Mouse (Mus musculus): Measurements from ENCODE around the gene Tbx6.
A peak's percentile ranks its signal among the peaks of the same experiment; 100 is the strongest.

Gene Tbx6

GRCm38 (mm10) chr7:126794271-126794605 lies 13.0 kb downstream of the Tbx6 start:
- no peak for DNase-seq (ENCODE audit: low read depth)

GRCm38 (mm10) chr7:126795387-126796317 lies 14.4 kb downstream of the Tbx6 start:
- no peak for DNase-seq (ENCODE audit: low read depth)

- peak; percentile 73 for DNase-seq (ENCODE audit: low read depth)
These were observed 15.2 kb downstream of the Tbx6 start for GRCm38 (mm10) chr7:126796350-126796932.

GRCm38 (mm10) chr7:126797411-126798126 lies 16.3 kb downstream of the Tbx6 start, which contains the start of gene Fam57b:
Gene Fam57b, plus strand, starts transcription at chr7:126797668.
- no peak for DNase-seq (ENCODE audit: low read depth)

DNA sequence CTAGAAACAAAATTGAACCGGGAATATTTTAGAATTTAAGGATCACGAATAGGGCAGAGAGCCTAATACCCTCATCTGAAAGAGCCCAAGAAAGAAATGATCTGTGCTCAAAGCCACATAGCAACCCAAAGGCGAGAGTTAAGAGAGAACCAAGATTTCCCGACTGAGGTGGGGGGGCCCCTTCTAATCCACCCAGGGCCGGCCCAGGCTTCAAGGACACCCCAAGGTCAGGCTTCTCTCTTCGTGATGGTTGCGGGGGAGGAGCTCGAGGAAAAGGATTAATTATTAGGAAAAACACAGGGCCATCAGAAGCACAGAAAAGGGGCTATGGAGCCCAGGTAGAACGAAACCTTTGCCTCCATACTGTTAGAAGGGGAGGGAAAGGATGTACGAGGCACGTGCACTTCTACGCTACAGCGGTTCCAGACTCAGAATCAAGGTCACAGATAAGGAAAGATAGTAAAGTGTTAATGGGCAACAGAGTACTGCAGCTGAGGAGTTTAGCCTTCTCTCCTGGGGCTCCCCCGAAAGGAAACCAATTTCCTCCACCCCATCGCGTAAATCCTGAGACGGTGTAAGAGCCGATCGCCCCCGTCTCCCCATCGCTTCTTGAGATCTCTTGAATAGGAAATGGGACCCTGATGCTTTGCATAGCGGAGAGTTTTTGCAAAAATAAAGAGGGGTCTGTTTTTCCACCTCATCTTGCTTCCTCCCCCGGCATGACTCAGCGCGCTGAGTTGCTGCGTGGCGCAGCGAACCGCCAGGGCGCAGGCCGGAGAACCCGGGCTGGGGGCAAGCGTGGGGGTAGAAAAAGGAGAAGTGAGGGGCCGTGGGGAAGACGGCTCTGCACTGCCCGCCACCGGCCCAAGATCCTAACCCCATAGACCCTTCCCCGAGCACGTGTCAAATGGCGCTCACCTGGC lies 17.1 kb downstream of the Tbx6 start:
- no peak for DNase-seq (ENCODE audit: low read depth)

- DNase-seq (ENCODE audit: low read depth): peak; percentile 97
These were observed 17.8 kb downstream of the Tbx6 start for GRCm38 (mm10) chr7:126799050-126799467.

DNA sequence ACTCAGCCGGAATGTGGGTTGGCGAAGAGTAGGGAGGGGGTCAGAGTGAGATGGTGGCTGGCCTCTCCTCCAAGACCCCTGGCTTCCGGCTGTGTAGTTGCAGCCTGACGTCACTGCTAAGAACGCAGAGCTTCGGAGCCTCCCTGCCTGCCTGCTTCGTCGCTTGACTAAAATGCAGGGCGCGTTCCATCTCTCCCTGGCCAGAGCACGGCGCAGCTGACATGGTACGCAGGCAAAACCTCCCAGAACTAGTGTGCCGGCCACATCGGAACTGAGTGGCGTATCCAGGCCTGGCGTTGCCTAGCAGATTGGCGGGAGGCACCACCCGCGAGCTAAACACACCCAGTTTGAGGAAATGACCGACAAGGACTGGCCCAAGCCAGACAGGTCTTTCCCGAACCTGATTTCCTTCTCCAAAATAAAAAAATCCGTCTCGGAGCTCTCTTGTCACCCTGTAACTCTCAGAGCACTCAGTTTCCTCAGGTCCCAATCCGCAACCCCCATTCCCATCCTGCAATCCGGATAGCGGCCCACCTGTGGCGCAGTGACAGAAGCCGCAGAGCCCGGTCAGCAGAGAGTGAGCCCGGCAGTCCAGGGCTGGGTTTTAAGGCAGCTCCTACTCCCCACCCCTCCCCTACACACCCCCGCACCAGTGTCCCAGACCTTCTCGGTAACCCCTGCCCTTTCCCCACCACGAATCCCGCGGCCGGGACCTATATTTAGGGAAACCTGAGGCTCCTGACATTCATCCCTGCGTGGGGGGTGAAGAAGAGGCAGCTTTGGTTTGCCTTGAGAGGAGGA lies 18.4 kb downstream of the Tbx6 start:
- no peak for DNase-seq (ENCODE audit: low read depth)

DNA sequence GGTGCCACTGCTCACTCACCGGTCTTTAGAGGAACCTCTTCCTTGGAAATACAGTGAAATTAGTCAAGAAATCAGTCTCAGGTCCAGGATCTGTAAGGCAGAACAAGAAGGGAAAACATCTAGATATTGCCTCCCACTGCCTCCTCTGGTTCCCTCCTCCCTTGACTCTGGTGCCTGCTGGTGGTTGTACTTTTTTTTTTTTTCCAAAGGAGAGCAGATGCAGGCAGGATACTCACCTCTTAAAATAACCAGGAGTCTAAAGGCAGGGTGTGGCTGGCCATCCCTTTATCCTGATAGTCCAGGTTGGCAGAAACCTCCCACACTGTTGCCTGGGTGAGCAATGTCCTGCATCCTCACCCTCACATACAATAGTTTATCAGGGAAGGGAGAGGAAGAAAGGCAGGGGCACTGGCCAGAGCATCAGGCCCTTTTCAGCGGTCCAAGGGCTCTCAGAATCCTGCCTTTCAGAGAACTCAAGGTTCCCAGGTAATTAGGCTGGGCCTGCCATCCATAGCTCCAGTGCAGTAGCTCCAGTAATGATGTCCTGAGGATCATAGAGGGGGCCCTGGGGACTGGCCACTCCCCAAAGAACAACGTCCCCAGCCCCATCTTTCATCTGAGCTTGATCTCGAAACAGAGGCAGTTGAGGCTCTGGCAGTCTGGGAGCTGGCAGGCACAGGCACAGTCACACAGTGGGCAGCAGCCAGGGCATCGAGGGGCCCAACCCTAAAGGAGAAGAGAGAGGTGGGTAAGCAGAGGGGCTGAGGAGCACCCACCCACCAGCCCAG lies 19.2 kb downstream of the Tbx6 start:
- DNase-seq (ENCODE audit: low read depth): peak; percentile 54

DNA sequence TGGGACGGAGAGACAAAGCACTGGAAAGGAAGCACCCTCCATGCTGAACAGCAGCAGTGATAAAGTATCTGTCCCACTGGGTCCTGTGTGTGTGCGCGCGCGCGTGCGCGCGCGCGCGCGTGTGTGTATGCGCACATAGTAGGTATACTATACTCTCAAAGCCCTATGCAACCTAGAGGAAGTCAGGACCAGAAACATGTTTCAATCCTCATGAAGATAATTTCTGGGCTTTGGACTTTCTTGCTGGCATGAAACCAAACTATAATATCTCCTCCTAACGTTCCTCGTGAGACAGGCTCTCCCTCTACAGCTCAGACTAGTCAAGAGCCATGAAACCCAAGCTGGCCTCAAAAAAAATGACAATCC lies 19.8 kb downstream of the Tbx6 start:
- no peak for DNase-seq (ENCODE audit: low read depth)

GRCm38 (mm10) chr7:126802134-126802889 lies 21.0 kb downstream of the Tbx6 start:
- no peak for DNase-seq (ENCODE audit: low read depth)

DNA sequence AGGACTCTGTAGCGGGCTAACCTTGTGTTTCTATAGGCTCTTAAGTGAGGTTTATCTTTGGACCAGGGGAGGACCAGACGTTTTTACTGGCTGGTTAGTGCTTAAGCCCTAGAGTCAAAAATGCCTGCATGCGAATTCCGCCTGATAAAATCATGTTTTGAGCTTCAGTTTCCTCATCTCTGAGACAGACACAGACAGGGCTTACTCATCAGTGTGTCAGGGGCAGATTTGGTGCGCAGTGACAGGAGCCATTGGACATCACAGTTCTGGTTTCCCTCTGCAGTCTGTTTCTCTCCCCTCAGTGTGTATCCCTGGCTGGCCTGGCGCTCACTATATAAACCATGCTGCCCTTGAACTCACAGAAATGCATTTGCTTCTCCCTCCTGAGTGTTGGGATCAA lies 21.9 kb downstream of the Tbx6 start:
- no peak for DNase-seq (ENCODE audit: low read depth)

DNA sequence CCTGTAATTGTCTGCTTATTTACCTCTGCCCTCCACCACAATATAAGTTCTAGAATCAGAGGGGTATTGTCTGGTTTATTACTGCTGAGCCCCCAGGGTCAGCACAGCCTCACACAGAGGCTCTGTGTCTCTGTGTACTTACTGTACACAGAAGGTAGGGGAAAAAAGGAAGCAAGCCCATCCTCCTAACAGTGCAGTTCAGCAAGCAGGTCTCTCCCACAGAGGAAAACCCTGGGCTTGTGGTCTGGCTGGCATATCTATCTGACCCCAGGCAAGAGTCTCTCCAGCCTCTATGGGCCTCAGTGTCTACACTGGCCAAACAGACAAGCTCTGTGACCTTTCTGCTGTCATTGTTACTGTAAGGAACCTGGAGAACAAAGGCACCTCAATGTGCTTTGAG lies 22.5 kb downstream of the Tbx6 start:
- no peak for DNase-seq (ENCODE audit: low read depth)

DNA sequence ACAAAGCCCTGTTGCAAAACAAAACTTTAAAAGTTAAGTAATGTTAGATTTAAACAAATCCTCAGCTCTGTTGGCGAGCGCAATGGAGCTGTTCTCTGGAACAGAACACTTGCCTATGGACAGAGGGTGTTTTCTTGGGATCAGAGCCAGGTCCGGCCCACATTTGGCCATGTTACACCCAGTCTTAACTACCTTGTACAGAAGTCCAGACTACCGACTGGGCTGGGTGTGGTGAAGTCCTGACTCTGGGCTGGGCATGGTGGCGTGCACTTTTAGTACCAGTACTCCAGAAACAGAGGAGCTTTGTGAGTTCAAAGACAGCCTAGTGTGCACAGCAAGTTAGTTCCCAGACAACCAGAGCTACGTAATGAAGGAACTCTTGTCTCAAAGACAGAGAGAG lies 25.7 kb downstream of the Tbx6 start:
- DNase-seq (ENCODE audit: low read depth): peak; percentile 85

GRCm38 (mm10) chr7:126807405-126807804 lies 26.1 kb downstream of the Tbx6 start:
- peak; percentile 80 for DNase-seq (ENCODE audit: low read depth)

DNA sequence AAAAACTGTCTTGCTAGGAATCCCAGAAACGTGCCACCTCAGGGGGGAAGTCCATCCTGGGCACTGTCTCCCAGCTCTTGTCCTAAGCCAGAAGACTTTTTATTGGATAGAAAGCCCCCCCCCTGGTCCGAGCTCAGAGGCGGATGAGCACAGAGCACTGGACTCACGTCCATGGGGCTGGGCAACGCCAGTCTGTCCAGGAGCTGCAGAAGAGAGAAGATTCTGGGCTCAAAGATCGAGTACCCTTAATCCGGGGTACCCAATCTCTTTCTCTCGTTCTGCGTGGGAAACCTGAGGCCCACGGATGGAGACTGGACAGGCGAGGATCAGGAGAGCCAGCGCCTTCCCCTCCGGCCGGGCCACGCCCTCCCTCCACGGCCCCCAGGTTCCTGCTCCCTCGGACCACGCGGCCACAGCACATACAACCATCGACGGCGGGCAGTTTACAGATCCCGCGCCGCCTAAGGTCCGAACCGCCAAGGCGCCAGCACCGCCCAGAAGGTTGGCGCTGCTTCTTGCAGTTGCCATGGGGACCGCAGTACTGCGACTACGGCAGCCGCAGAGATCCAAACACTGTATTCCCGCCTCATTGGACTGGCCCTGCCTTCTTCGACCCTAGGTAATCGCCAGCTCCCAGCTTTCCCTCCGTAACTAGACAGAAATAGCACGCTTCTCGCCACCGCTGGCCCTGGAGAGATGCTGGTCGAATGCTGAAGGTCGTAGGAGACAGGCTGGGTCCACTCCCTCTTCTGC lies 27.6 kb downstream of the Tbx6 start:
- peak; percentile 91 for DNase-seq (ENCODE audit: low read depth)

DNA sequence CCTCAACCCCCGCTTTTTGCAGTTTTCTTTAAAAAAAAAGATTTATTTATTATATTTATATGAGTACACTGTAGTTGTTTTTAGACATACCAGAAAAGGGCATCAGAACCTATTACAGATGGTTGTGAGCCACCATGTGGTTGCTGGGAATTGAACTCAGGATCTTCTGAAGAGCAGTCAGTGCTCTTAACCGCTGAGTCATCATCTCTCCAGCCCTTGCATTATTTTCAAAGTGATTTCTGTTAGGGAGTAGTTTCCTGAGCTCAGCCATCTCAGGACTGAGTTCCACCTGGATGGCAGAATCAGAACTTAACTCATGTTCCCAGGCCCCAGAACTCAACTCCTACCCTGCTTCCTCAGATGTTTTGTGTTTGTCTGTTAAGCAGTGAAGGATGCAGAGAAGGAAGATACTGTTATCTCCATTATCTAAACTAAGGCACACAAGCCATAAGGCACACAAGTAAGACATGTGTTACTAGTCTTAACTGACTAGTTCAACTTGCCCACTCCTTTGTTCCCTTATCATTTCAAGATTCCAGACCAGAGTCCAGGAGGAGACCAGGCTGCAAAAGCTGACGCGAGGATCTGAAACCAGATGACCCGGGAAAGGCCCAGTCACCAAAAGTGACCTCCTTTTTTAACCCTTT lies 28.6 kb downstream of the Tbx6 start:
- no peak for DNase-seq (ENCODE audit: low read depth)

DNA sequence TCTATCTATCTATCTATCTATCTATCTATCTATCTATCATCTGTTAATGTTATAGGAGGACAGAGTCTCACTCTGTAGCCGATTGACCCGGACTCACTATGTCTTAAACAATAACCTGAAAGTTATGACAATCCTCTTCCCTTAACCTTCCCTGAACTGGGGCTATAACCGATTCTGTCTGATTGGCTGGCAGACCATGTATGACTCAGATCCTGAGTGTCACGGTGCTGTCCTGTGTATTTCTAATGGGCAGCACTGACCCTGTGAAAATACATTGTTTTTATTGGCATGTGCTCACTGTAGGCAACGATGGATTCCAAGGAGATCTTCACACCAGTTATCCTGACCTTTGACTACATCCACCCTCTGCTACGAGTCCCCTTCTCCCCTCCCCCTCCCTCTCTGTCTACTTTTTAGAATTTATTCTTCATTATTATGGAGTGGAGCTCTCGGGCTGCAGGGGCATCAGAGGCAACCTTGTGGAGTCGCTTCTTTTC lies 34.5 kb downstream of the Tbx6 start:
- DNase-seq (ENCODE audit: low read depth): no peak

GRCm38 (mm10) chr7:126816494-126816893 lies 35.2 kb downstream of the Tbx6 start:
- DNase-seq (ENCODE audit: low read depth): peak; percentile 30
